Mouse (Mus musculus) heart, postnatal 0 days (tissue): ENCODE measurements around the gene 4930523C07Rik. TPM values are rescaled to one million over a fixed set of nuclear protein-coding genes. Genes with fewer than 3 reads are reported as not detected.

Source experiments
- ATAC-seq: fragments of 200-750 bp; cut with Nextera tagmentation; 2 replicates; pipeline ENCODE4 v1.8.0; 2017; ENCODE audit warnings: low read depth, moderate number of reproducible peaks, moderate library complexity; ENCODE audit not compliant: insufficient read depth
- DNase-seq: peaks from one replicate; pipeline ENCODE4 v3.0.0-alpha.2; 2016; ENCODE audit warnings: low spot score
- H3K27ac ChIP-seq: fragments of 300-500 bp; sonication (generic); 2 replicates; pipeline ENCODE4 v1.5.1; 2014; ENCODE audit warnings: low read depth, mild to moderate bottlenecking
- H3K27me3 ChIP-seq: fragments of 300-500 bp; sonication (generic); 2 replicates; pipeline ENCODE4 v1.6.1; 2014; ENCODE audit warnings: low read length, mixed read lengths; ENCODE audit not compliant: control insufficient read depth, insufficient read depth
- H3K36me3 ChIP-seq: fragments of 300-500 bp; sonication (generic); replicated peaks from 2 replicates; pipeline ENCODE4 v1.6.1; 2014; ENCODE audit warnings: low read length, mixed read lengths; ENCODE audit not compliant: control insufficient read depth, insufficient read depth
- H3K4me1 ChIP-seq: fragments of 300-500 bp; sonication (generic); 2 replicates; pipeline ENCODE4 v1.6.1; 2014; ENCODE audit warnings: antibody characterized with exemption; ENCODE audit not compliant: control insufficient read depth, insufficient read depth
- H3K4me2 ChIP-seq: fragments of 300-500 bp; sonication (generic); 2 replicates; pipeline ENCODE4 v1.6.1; 2014; ENCODE audit warnings: low read depth, mild to moderate bottlenecking, low read length, moderate library complexity
- H3K4me3 ChIP-seq: fragments of 300-500 bp; sonication (generic); 2 replicates; pipeline ENCODE4 v1.5.1; 2014; ENCODE audit warnings: low read depth, low read length
- H3K9ac ChIP-seq: fragments of 300-500 bp; sonication (generic); replicated peaks from 2 replicates; pipeline ENCODE4 v1.6.1; 2014; ENCODE audit warnings: low read depth, low read length, mixed read lengths
- H3K9me3 ChIP-seq: fragments of 300-500 bp; sonication (generic); replicated peaks from 2 replicates; pipeline ENCODE4 v1.6.1; 2016; ENCODE audit warnings: low read length; ENCODE audit not compliant: control insufficient read depth
- CTCF ChIP-seq: IDR thresholded peaks from 2 replicates; pipeline ENCODE4 v1.5.1; 2016; ENCODE audit warnings: antibody characterized with exemption, control low read depth, low read depth
- EP300 ChIP-seq: IDR thresholded peaks from 2 replicates; pipeline ENCODE4 v1.6.1; 2016; ENCODE audit warnings: antibody characterized with exemption, low read depth
- WGBS: fragments of 180-500 bp; shearing (Covaris S2); extraction: QIAGEN DNeasy Blood & Tissue Kit; methylation state at CpG from one replicate; pipeline ENCODE4 v1.1.7; 2014; 5-methylcytosine and 5-hydroxymethylcytosine counted together
- polyA plus RNA-seq: library from polyadenylated mRNA; unstranded; fragments of >200 nt; fragmentation: Nextera tagmentation; extraction: Ambion mirVana; gene quantifications from 2 replicates; pipeline ENCODE4 v1.2.1, GENCODE M21; 2015
- total RNA-seq: library from RNA; depleted of rRNA; stranded (reverse); fragments of >200 nt; gene quantifications from 2 replicates; pipeline ENCODE4 v1.2.3, GENCODE M21; 2014; ENCODE audit warnings: low replicate concordance

4930523C07Rik gene
- total and polyA plus RNA-seq, 2 experiments from 2014 or later = 17.8 to 18.6 TPM

- Histone ChIP-seq H3K36me3 (no peaks in the 10 kb centered on the region), H3K9me3 (no peaks in the 10 kb centered on the region), H3K4me3 (no peak overlapping the region), H3K4me1 (no peaks in the 10 kb centered on the region), H3K27ac (no peak overlapping the region), H3K9ac (no peak overlapping the region), H3K4me2 (no peak overlapping the region), H3K27me3 (no peaks in the 10 kb centered on the region)
- TF ChIP-seq CTCF = no peak
- ATAC-seq (no peak), DNase-seq (no peak)
- 52% methylated on average over 4 of the region's 4 CpGs for WGBS
These were observed 16.2 kb upstream of the 4930523C07Rik start for GRCm38 (mm10) chr1:160027939-160028338.

GRCm38 (mm10) chr1:160033948-160034598, 10.1 kb upstream of the 4930523C07Rik start:
- Histone ChIP-seq H3K36me3 (no peaks in the 10 kb centered on the region), H3K4me3 (no peak overlapping the region), H3K4me1 (peaks cover 5% of the 10 kb centered on the region; the same call in 1 of the 2 replicates), H3K9me3 (no peaks in the 10 kb centered on the region), H3K27ac (no peak overlapping the region), H3K4me2 (no peak overlapping the region), H3K27me3 (no peaks in the 10 kb centered on the region), H3K9ac (no peak overlapping the region)
- no peak for TF ChIP-seq CTCF
- no peak for TF ChIP-seq EP300
- 63% methylated on average over 4 of the region's 4 CpGs for WGBS
- no peak for ATAC-seq
- no peak for DNase-seq

GRCm38 (mm10) chr1:160035561-160035960, 8.6 kb upstream of the 4930523C07Rik start:
- Histone ChIP-seq H3K4me1 (peaks cover 5% of the 10 kb centered on the region; the same call in 1 of the 2 replicates), H3K27me3 (no peaks in the 10 kb centered on the region), H3K36me3 (no peaks in the 10 kb centered on the region), H3K4me3 (no peak overlapping the region), H3K4me2 (no peak overlapping the region), H3K9ac (no peak overlapping the region), H3K9me3 (no peaks in the 10 kb centered on the region), H3K27ac (no peak overlapping the region)
- ATAC-seq (no peak), DNase-seq (no peak)
- WGBS = 28% methylated on average over 3 of the region's 3 CpGs
- TF ChIP-seq CTCF (no peak), EP300 (no peak)

- no peak for TF ChIP-seq CTCF
- TF ChIP-seq EP300 = no peak
- ATAC-seq = peak; percentile 80
These were observed 7.1 kb upstream of the 4930523C07Rik start for GRCm38 (mm10) chr1:160036996-160037521.

GRCm38 (mm10) chr1:160039951-160040645, 4.1 kb upstream of the 4930523C07Rik start:
- Histone ChIP-seq H3K36me3 (no peaks in the 10 kb centered on the region), H3K27me3 (no peaks in the 10 kb centered on the region), H3K27ac (no peak overlapping the region), H3K4me2 (no peak overlapping the region), H3K9me3 (no peaks in the 10 kb centered on the region), H3K4me1 (peaks cover 6% of the 10 kb centered on the region), H3K9ac (no peak overlapping the region), H3K4me3 (no peak overlapping the region)
- TF ChIP-seq EP300 (no peak), CTCF (no peak)
- no peak for ATAC-seq
- no peak for DNase-seq
- 71% methylated on average over 7 of the region's 7 CpGs for WGBS

More at GRCm38 (mm10) chr1:160036996-160037521, 7.1 kb upstream of the 4930523C07Rik start:
- peak; percentile 66 for DNase-seq
- no peaks in the 10 kb centered on the region for H3K36me3 ChIP-seq
- H3K9me3 ChIP-seq = no peaks in the 10 kb centered on the region
- H3K4me1 ChIP-seq = peaks cover 5% of the 10 kb centered on the region; the same call in 1 of the 2 replicates
- H3K4me3 ChIP-seq = no peak overlapping the region
- no peaks in the 10 kb centered on the region for H3K27me3 ChIP-seq
- peak overlapping the region; percentile 71 for H3K27ac ChIP-seq
- H3K9ac ChIP-seq = no peak overlapping the region
- 35% methylated on average over 5 of the region's 5 CpGs for WGBS
- no peak overlapping the region for H3K4me2 ChIP-seq
